Mouse (Mus musculus): ENCODE data around the gene Tmem259. TPM values are rescaled to one million over a fixed set of nuclear protein-coding genes. Genes with fewer than 3 reads are reported as not detected.

The Tmem259 gene
- 12.8 and 15.6 TPM in 2 replicates for polyA plus RNA-seq (2014; fragmentation: Nextera tagmentation; extraction: Ambion mirVana)

DNA sequence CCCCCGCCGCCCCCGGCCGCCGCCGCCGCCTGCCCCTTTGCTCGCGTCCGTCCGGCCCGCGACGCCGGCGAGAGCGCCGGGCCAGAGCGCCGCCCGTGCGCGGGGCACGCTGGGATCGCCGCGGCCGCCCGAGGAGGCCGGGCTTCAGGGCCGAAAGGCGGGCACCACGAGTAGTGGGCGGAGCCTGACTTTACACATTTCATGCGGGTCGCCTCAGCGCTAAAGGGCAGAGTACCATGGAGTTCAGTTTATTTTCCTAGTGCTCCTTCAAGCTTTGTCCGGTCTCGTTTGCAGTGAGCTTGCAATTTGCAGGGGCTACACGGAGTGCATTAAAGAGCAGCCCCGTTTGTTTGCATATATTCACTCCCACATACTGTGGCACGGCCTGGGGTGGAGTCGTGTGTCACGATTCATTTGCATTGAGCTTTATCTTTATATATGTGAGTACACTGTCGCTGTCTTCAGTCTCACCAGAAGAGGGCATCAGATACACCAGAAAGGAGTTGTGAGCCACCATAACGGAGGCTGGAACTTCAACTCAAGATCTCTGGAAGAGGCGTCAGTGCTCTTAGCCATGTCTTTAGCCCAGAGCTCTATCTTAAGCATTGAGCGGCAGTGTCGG lies at the start of gene Tmem259:
Gene Tmem259 (minus strand): TSS at position 136 of the 622 bp plus-strand sequence.
- H3K27ac ChIP-seq (ENCODE audit: low read depth, low read length) = peak within 1 kb of the TSS; percentile 96
- ATAC-seq (replicated peaks; ENCODE audit: insufficient number of reproducible peaks, low FRiP score, low TSS enrichment) = peak; percentile 66
- peak within 1 kb of the TSS; percentile 79 for H3K4me3 ChIP-seq (ENCODE audit: low read depth, low read length)
- no peaks in the 10 kb centered on the region for H3K27me3 ChIP-seq (ENCODE audit: control insufficient read depth, insufficient read depth, low read length)
- under 1% methylated on average over 44 of the region's 49 CpGs for WGBS (ENCODE audit: insufficient replicate concordance)
- peaks cover 51% of the 10 kb centered on the region for H3K4me1 ChIP-seq (ENCODE audit: control insufficient read depth, insufficient read depth, low read length)
- H3K9me3 ChIP-seq (replicated peaks; ENCODE audit: control insufficient read depth, low read length) = no peaks in the 10 kb centered on the region
- peaks cover 3% of the 10 kb centered on the region; the same call in 1 of the 2 replicates for H3K36me3 ChIP-seq (ENCODE audit: control insufficient read depth, insufficient read depth, low read length)
- H3K9ac ChIP-seq (ENCODE audit: low read depth, low read length) = peak within 1 kb of the TSS; percentile 91
- peak within 1 kb of the TSS; percentile 98 for H3K4me2 ChIP-seq

DNA sequence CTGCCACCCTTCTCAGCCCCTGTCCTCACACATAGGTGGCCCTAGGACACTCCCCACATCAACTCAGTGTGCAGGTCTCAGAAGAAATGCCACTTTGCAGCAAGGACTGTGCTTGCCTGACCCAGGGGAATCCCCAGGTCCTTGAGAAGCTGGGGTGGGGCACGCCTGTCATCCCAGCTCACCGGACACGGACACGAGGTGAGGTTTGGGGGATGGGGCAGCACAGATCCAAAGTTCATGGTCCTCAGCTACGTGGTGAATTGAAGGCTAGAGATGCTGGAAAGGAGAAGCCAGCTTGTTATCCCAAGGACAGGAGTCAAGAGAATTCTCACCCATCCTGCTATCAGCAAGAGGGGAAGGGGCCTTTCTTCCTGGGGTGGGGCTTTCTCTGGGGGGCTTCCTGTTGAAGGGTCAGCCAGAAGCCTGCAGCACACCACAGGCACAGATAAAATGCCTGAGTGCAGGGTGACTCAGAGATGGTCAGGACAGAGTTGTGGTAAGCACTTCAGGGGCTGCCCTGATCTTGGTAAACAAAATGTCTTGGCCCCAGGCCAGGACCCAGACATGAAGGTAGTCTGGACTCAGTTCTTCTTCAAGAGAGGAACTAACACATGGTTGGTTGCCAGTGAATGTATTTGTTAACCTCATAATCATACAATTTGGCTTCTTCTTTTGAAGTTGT lies 48.8 kb upstream of the Tmem259 start:
- Histone ChIP-seq H3K27me3 (ENCODE audit: control insufficient read depth, insufficient read depth, low read length) (no peaks in the 10 kb centered on the region), H3K9me3 (replicated peaks; ENCODE audit: control insufficient read depth, low read length) (no peaks in the 10 kb centered on the region), H3K36me3 (ENCODE audit: control insufficient read depth, insufficient read depth, low read length) (peaks cover 20% of the 10 kb centered on the region), H3K4me3 (ENCODE audit: low read depth, low read length) (no peak overlapping the region), H3K27ac (ENCODE audit: low read depth, low read length) (peak overlapping the region; percentile 51), H3K4me2 (peak overlapping the region; percentile 7), H3K9ac (ENCODE audit: low read depth, low read length) (no peak overlapping the region), H3K4me1 (ENCODE audit: control insufficient read depth, insufficient read depth, low read length) (peaks cover 32% of the 10 kb centered on the region)
- 9% methylated on average over 5 of the region's 5 CpGs for WGBS (ENCODE audit: insufficient replicate concordance)
- peak; percentile 67 for ATAC-seq (replicated peaks; ENCODE audit: insufficient number of reproducible peaks, low FRiP score, low TSS enrichment)

DNA sequence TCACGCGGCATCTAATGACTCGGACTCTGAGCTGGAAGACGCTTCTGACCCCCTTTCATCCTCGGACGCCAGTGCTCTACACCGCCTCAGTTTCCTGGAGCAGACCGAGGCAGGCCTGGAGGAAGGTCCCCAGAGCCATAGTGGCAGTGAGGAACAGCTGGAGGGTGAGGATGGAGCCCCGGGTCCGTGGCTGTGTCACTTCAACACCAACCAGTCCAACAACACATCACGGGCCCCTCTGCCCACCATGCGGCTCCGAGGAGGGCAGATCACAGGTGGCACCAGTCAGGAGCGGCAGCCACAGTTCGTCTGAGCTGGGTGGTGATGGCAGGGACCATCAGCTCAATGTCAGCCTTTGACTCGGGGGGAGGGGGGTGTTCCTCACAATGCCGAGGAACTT lies 46.6 kb upstream of the Tmem259 start:
- Histone ChIP-seq H3K27ac (ENCODE audit: low read depth, low read length) (no peak overlapping the region), H3K36me3 (ENCODE audit: control insufficient read depth, insufficient read depth, low read length) (peaks cover 5% of the 10 kb centered on the region), H3K27me3 (ENCODE audit: control insufficient read depth, insufficient read depth, low read length) (no peaks in the 10 kb centered on the region), H3K4me1 (ENCODE audit: control insufficient read depth, insufficient read depth, low read length) (peaks cover 30% of the 10 kb centered on the region), H3K4me3 (ENCODE audit: low read depth, low read length) (no peak overlapping the region), H3K9me3 (replicated peaks; ENCODE audit: control insufficient read depth, low read length) (no peaks in the 10 kb centered on the region), H3K4me2 (no peak overlapping the region), H3K9ac (ENCODE audit: low read depth, low read length) (no peak overlapping the region)
- WGBS (ENCODE audit: insufficient replicate concordance) = 81% methylated on average over 17 of the region's 17 CpGs
- no peak for ATAC-seq (replicated peaks; ENCODE audit: insufficient number of reproducible peaks, low FRiP score, low TSS enrichment)

DNA sequence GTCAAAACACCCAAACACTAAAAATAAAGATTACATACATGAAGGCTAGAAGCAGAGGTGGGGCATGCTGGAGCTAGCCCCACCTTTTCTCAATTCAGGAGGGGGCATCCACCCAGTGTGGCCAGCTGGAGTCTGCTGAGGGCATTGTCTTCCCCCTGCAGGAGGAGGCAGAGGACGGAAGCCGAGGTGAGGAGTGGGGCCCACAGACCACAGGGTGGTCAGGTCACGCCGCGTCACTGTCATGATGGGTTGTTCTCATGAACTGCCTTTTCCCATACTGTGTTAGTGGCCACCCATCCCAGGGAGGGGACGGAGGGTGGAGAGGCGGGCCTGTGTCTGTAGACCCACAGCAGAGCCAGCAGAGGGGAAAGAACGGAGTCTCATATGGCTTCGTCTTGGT lies 46.1 kb upstream of the Tmem259 start:
- H3K36me3 ChIP-seq (ENCODE audit: control insufficient read depth, insufficient read depth, low read length) = no peaks in the 10 kb centered on the region; the same call in 1 of the 2 replicates
- WGBS (ENCODE audit: insufficient replicate concordance) = 79% methylated on average over 9 of the region's 9 CpGs
- no peak for ATAC-seq (replicated peaks; ENCODE audit: insufficient number of reproducible peaks, low FRiP score, low TSS enrichment)

DNA sequence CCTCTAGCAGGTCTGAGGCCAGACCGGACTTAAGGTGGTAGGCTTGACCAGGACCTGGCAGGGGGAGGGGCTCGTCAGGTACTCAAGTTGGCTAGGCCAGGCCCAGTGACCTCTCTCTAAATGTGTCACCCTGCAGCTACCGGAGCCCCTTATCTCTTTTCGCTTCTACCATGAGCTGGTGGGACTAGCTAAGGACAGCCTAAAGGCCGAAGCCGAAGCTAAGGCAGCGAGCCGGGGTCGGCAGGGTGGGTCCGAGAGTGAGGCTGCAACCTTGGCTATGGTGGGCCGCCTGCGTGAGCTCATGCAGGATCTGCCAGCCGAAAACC lies 44.4 kb upstream of the Tmem259 start:
- H3K4me1 ChIP-seq (ENCODE audit: control insufficient read depth, insufficient read depth, low read length) = peaks cover 14% of the 10 kb centered on the region
- WGBS (ENCODE audit: insufficient replicate concordance) = 90% methylated on average over 13 of the region's 13 CpGs
- no peak overlapping the region for H3K9ac ChIP-seq (ENCODE audit: low read depth, low read length)
- H3K9me3 ChIP-seq (replicated peaks; ENCODE audit: control insufficient read depth, low read length) = no peaks in the 10 kb centered on the region
- no peak overlapping the region for H3K27ac ChIP-seq (ENCODE audit: low read depth, low read length)
- H3K36me3 ChIP-seq (ENCODE audit: control insufficient read depth, insufficient read depth, low read length) = no peaks in the 10 kb centered on the region
- ATAC-seq (replicated peaks; ENCODE audit: insufficient number of reproducible peaks, low FRiP score, low TSS enrichment) = no peak
- H3K4me3 ChIP-seq (ENCODE audit: low read depth, low read length) = no peak overlapping the region
- H3K27me3 ChIP-seq (ENCODE audit: control insufficient read depth, insufficient read depth, low read length) = no peaks in the 10 kb centered on the region
- no peak overlapping the region for H3K4me2 ChIP-seq

More for the DNA sequence above, 46.1 kb upstream of the Tmem259 start:
- H3K27me3 ChIP-seq (ENCODE audit: control insufficient read depth, insufficient read depth, low read length) = no peaks in the 10 kb centered on the region
- no peaks in the 10 kb centered on the region for H3K9me3 ChIP-seq (replicated peaks; ENCODE audit: control insufficient read depth, low read length)
- no peak overlapping the region for H3K4me2 ChIP-seq
- H3K4me3 ChIP-seq (ENCODE audit: low read depth, low read length) = no peak overlapping the region
- no peak overlapping the region for H3K27ac ChIP-seq (ENCODE audit: low read depth, low read length)
- H3K4me1 ChIP-seq (ENCODE audit: control insufficient read depth, insufficient read depth, low read length) = peaks cover 26% of the 10 kb centered on the region
- H3K9ac ChIP-seq (ENCODE audit: low read depth, low read length) = no peak overlapping the region

DNA sequence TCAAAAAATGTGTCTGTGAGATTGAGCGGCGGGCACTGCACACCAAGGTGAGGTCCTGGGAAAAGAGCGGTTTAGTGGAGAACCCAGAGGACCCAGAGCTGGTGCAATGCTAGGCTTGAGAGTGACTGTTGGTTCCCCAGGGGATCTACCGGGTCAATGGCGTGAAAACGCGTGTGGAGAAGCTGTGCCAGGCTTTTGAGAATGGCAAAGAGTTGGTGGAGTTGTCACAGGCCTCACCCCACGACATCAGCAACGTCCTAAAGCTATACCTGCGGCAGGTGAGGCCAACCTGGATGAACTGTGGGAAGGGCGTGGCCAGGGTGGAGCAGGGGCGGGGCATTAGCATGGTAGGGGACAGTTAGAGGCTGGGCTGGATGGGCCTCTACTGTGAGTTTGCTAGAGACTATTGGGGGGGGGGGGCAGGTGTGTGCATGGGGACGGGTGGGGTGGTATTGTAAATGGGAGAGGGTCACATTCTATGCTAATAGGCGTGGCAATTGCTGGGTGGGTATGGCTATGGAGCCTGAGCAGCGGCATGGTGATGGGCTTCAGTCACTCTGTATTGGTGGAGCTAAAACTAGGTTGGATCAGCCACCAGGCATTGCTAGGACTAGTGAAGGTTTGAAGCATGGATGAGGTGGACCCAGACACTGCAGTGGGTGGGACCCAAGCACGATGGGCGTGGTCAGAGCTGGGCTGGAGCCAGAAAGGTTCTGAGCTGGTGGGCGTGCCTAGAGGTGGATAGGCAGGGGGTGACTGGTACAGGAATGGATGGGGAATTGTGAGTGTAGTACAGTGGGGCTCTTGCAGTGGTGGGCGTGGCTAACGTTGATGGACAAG lies 43.8 kb upstream of the Tmem259 start:
- H3K4me3 ChIP-seq (ENCODE audit: low read depth, low read length) = no peak overlapping the region
- H3K36me3 ChIP-seq (ENCODE audit: control insufficient read depth, insufficient read depth, low read length) = no peaks in the 10 kb centered on the region
- 72% methylated on average over 20 of the region's 20 CpGs for WGBS (ENCODE audit: insufficient replicate concordance)
- H3K9ac ChIP-seq (ENCODE audit: low read depth, low read length) = no peak overlapping the region
- ATAC-seq (replicated peaks; ENCODE audit: insufficient number of reproducible peaks, low FRiP score, low TSS enrichment) = no peak; the same call in 1 of the 2 replicates
- no peaks in the 10 kb centered on the region for H3K9me3 ChIP-seq (replicated peaks; ENCODE audit: control insufficient read depth, low read length)
- peaks cover 9% of the 10 kb centered on the region for H3K4me1 ChIP-seq (ENCODE audit: control insufficient read depth, insufficient read depth, low read length)
- no peaks in the 10 kb centered on the region for H3K27me3 ChIP-seq (ENCODE audit: control insufficient read depth, insufficient read depth, low read length)
- H3K4me2 ChIP-seq = no peak overlapping the region
- H3K27ac ChIP-seq (ENCODE audit: low read depth, low read length) = no peak overlapping the region

DNA sequence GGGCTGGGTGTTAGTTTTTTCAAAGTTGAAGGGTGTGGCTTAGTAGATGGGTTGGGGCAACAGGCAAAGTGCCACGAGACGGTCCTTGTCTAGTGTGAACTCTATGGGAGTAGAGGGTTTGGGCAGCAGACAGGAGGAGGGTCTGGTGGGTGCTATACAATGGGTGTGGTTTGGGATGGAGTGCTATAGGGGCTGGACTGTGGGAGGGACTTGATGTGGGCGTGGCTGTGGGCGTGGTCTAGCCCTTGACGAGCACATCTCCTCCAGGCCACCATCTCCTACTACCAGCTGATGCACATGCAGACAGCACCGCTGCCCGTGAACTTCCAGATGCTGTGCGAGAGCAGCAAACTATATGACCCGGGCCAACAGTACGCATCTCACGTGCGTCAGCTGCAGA lies 41.8 kb upstream of the Tmem259 start:
- H3K27ac ChIP-seq (ENCODE audit: low read depth, low read length) = no peak overlapping the region
- no peaks in the 10 kb centered on the region for H3K4me1 ChIP-seq (ENCODE audit: control insufficient read depth, insufficient read depth, low read length)
- no peak overlapping the region for H3K4me3 ChIP-seq (ENCODE audit: low read depth, low read length)
- 0 out of 2 replicates have a peak, but pooled peaks have one; percentile 13 for ATAC-seq (replicated peaks; ENCODE audit: insufficient number of reproducible peaks, low FRiP score, low TSS enrichment)
- H3K27me3 ChIP-seq (ENCODE audit: control insufficient read depth, insufficient read depth, low read length) = no peaks in the 10 kb centered on the region
- H3K4me2 ChIP-seq = no peak overlapping the region
- no peak overlapping the region for H3K9ac ChIP-seq (ENCODE audit: low read depth, low read length)
- WGBS (ENCODE audit: insufficient replicate concordance) = 56% methylated on average over 12 of the region's 12 CpGs
- no peaks in the 10 kb centered on the region for H3K9me3 ChIP-seq (replicated peaks; ENCODE audit: control insufficient read depth, low read length)
- H3K36me3 ChIP-seq (ENCODE audit: control insufficient read depth, insufficient read depth, low read length) = no peaks in the 10 kb centered on the region

DNA sequence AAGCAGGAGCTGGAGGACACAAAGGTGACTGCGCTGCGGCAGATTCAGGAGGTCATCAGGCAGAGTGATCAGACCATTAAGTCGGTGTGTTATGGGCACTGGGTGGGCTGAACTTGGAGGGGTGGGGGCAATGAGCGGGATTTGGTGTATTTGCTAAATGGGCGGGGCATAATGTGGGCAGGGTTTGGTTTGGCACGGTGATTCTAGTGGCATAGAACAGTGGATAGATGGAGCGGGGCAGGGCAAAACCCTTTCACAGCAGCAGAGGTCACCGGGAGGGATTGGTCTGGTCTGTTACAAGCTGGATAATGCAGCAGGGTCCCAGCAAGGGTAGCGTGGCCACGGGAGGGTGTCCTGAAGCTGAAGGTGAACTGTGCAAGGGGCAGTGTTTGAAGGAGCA lies 41.3 kb upstream of the Tmem259 start:
- Histone ChIP-seq H3K27me3 (ENCODE audit: control insufficient read depth, insufficient read depth, low read length) (no peaks in the 10 kb centered on the region), H3K9me3 (replicated peaks; ENCODE audit: control insufficient read depth, low read length) (no peaks in the 10 kb centered on the region), H3K4me1 (ENCODE audit: control insufficient read depth, insufficient read depth, low read length) (0 out of 2 replicates have a peak, but pooled peaks cover 2% of the 10 kb centered on the region), H3K4me3 (ENCODE audit: low read depth, low read length) (no peak overlapping the region), H3K36me3 (ENCODE audit: control insufficient read depth, insufficient read depth, low read length) (no peaks in the 10 kb centered on the region), H3K9ac (ENCODE audit: low read depth, low read length) (no peak overlapping the region), H3K27ac (ENCODE audit: low read depth, low read length) (no peak overlapping the region), H3K4me2 (no peak overlapping the region)
- ATAC-seq (replicated peaks; ENCODE audit: insufficient number of reproducible peaks, low FRiP score, low TSS enrichment) = no peak
- 82% methylated on average over 10 of the region's 10 CpGs for WGBS (ENCODE audit: insufficient replicate concordance)

Measured in heart, embryonic 11.5 days (tissue).